Mouse (Mus musculus) adrenal gland, postnatal 4 days (tissue): ENCODE results near the gene Hmgn2. TPM values are rescaled to one million over a fixed set of nuclear protein-coding genes. Genes with fewer than 3 reads are reported as not detected.
"Not testable (repeated sequence)": the region's sequence is repeated elsewhere in the genome, so short reads cannot be mapped to it uniquely, and the experiment has no call there.

Source experiments
- DNase-seq, 2 experiments: peaks; one replicate each; pipeline ENCODE4 v3.0.0; 2021 to 2022; ENCODE audit warnings: low spot score in 2 of 2, mixed read lengths in 2 of 2
- total RNA-seq, 2 experiments: library from RNA; stranded (reverse); gene quantifications; 2 replicates each; pipeline ENCODE4 v1.2.3; 2021

The Hmgn2 gene
- total RNA-seq, 2 experiments from 2014 or later: 497 to 511 TPM

DNA sequence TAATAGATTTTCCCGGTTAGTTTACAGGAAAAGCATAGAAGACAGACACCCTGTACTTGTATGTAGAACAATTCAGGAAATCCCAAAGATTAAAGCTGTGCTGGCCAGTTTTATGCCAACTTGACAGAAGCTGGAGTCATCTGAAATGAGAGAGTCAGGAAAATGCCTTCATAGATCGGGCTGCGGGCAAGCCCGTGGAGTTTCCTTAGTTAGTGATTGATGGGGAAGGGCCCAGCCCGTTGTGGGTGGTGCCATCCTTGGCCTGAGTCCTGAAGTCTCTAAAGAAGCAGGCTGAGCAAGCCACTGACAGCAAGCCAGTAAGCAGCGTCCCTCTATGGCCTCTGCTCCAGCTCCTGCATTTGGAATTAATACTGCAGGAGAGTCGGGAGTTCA is 39.2 kb downstream of the Hmgn2 start:
- DNase-seq: no peak

DNA sequence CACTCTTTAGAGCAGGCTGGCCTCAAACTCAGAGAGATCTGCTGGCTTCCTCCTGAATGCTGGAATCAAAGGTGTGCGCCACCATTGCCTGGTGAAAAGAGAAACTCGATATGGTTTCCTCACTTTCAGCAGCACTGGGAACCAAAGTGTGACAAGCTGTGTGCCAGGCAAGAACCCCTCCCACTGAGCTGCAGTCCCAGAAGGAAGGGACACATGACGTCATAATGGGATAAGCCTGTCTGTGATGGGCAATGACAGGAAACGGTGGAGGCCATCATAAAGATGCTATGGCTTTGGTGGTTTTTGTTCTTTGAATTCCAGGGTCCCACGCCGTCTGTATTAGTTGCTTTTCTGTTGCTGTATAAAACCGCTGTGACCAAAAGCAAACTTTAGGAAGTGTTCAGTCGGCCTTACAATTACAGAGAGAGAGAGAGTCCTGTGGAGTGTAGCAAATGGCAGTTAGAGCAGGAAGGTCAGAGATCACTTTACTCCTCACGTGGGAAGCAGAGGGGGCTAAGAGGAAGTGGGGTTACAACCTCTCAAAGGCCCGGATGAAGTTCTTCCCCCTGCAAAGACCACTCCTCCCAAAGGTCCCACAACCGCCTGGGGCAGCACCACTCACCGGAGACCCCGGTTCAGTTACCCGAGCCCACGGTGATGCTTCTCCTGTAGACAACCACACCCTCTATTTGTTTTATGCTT is 39.7 kb downstream of the Hmgn2 start:
- no peak for DNase-seq

DNA sequence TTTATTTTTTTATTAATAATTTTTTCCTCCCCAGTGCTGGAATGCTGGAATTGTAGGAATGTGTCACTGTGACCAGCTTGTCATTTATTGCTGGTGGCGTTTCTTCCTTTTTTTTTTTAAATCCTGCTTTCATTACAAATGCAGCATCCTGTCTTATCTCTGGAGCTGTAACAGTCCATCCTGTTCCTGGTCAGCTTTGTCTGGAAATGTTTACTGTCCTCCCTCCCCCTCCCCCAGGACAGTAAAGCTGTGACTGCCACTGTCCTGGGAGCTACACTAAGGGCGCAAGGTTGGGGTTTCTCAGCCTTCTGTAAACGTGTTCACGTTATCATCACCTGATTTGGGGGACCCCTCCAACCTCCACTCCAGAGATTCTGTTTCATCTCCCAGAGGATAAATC is 43.2 kb downstream of the Hmgn2 start:
- DNase-seq: no peak

DNA sequence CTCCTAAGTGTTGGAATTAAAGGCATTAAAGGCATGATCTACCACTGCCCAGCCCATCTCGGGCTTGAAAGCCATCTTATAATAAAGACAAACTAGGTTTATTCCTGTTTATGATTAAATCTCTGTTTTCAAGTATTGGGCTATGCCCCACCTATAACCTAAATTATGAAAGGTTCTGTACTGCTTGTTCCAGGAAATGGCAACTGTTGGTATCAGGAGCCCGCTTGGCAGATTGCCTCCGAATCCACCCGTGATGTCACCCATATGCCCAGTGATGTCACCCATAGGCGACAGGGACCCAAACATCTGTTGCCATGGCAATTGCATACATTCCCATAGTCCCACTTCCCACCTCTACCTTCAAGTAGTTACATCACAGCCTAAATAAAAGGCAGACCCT is 44.7 kb downstream of the Hmgn2 start:
- no peak for DNase-seq

DNA sequence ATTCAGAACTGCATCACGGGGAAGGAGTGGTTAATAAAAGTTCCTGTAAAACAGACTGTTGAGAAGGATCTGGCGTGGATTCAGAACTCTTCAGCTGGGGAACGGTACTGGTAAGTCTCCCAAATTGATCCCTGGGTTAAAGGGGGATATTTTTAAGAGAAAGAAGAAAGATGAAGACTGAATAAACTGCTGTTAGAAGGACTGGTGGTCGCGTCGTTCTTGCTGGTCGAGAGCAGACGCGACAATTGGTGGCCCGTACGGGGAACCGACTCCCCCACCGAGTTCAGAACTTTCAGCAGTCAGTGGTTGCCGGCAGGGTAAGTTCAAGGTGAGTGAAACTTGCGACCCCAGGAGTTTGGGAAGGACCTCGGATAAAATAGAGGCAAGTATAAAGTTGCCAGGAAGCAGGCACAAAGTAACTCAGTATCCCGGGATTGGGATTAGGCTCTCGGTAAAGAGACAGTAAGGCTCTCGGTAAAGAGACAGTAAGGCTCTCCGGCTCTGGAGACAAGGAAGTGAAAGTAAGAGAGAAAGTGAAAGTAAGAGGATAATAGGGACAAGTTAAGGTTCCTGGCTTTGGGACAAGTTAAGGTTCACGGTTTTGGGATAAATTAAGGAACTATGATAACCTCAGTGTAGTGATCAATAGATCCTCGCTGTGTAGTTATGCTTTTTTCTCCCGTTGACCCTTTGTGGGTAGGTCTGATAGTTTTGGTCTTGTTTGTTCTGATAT is 50.2 kb downstream of the Hmgn2 start:
- DNase-seq: not testable (repeated sequence)

Other genes starting within 250 kb of the Hmgn2 start
- gene Arid1a, start 211.9 kb downstream of the Hmgn2 start, total RNA-seq: 10 to 100 TPM; 77.3 to 89.1 TPM
- 10 to 100 TPM; 29.5 to 31.0 TPM for gene Rps6ka1, start 80.9 kb downstream of the Hmgn2 start, total RNA-seq
- 10 to 100 TPM; 42.9 to 46.3 TPM for gene Dhdds, start 32.3 kb upstream of the Hmgn2 start, total RNA-seq
- gene Lin28a, start 50.2 kb upstream of the Hmgn2 start, total RNA-seq: under 1 TPM; 0.50 to 0.73 TPM
- not detected for gene Zfp683, start 85.2 kb upstream of the Hmgn2 start, total RNA-seq
- gene Crybg2, start 92.2 kb upstream of the Hmgn2 start, total RNA-seq: under 1 TPM; 0.25 to 0.28 TPM
- gene Cd52, start 126.4 kb upstream of the Hmgn2 start, total RNA-seq: 10 to 100 TPM; 10.1 to 14.4 TPM
- gene Ubxn11, start 133.9 kb upstream of the Hmgn2 start, total RNA-seq: 10 to 100 TPM in 1 of 2 experiments, 1 to 10 TPM in 1; 9.4 to 13.4 TPM
- 100 to 1,000 TPM; 108 to 111 TPM for gene Sh3bgrl3, start 160.1 kb upstream of the Hmgn2 start, total RNA-seq
- gene Cep85, start 218.5 kb upstream of the Hmgn2 start, total RNA-seq: 10 to 100 TPM; 26.1 to 26.6 TPM
- gene Gm7534, start 234.4 kb upstream of the Hmgn2 start, total RNA-seq: not detected